Mouse (Mus musculus): ENCODE data around the gene Mrps6. TPM values are rescaled to one million over a fixed set of nuclear protein-coding genes. Genes with fewer than 3 reads are reported as not detected.

Gene Mrps6
- polyA plus RNA-seq, 1 experiment from 2014 or later: 168 TPM

GRCm38 (mm10) chr16:92141021-92141420 lies 83.0 kb downstream of the Mrps6 start:
- DNase-seq: no peak
- WGBS: 88% methylated on average over 12 of the region's 12 CpGs
- no peaks in the 10 kb centered on the region for H3K36me3 ChIP-seq (ENCODE audit: control insufficient read depth, insufficient read depth, low read length)

GRCm38 (mm10) chr16:92142426-92143012 lies 84.4 kb downstream of the Mrps6 start:
- H3K4me1 ChIP-seq (ENCODE audit: control insufficient read depth, insufficient read depth, low read length): peaks cover 20% of the 10 kb centered on the region
- H3K4me2 ChIP-seq (ENCODE audit: low read length): no peak overlapping the region
- H3K27me3 ChIP-seq (ENCODE audit: control insufficient read depth, insufficient read depth, low read length): no peaks in the 10 kb centered on the region
- ATAC-seq (ENCODE audit: low FRiP score, low TSS enrichment) (no peak), DNase-seq (no peak)
- H3K36me3 ChIP-seq (ENCODE audit: control insufficient read depth, insufficient read depth, low read length): no peaks in the 10 kb centered on the region
- H3K27ac ChIP-seq (replicated peaks; ENCODE audit: low read depth, low read length): peak overlapping the region; percentile 60
- H3K9me3 ChIP-seq (ENCODE audit: control insufficient read depth, low read length): no peaks in the 10 kb centered on the region
- 43% methylated on average over 9 of the region's 9 CpGs for WGBS
- H3K4me3 ChIP-seq (replicated peaks; ENCODE audit: low read depth, low read length): no peak overlapping the region
- no peak overlapping the region for H3K9ac ChIP-seq (replicated peaks; ENCODE audit: low read length)

More at GRCm38 (mm10) chr16:92141021-92141420, 83.0 kb downstream of the Mrps6 start:
- no peaks in the 10 kb centered on the region for H3K9me3 ChIP-seq (ENCODE audit: control insufficient read depth, low read length)
- H3K9ac ChIP-seq (replicated peaks; ENCODE audit: low read length): no peak overlapping the region
- H3K4me2 ChIP-seq (ENCODE audit: low read length): no peak overlapping the region
- ATAC-seq (ENCODE audit: low FRiP score, low TSS enrichment): no peak
- H3K27ac ChIP-seq (replicated peaks; ENCODE audit: low read depth, low read length): no peak overlapping the region
- no peaks in the 10 kb centered on the region for H3K27me3 ChIP-seq (ENCODE audit: control insufficient read depth, insufficient read depth, low read length)
- peaks cover 20% of the 10 kb centered on the region for H3K4me1 ChIP-seq (ENCODE audit: control insufficient read depth, insufficient read depth, low read length)
- no peak overlapping the region for H3K4me3 ChIP-seq (replicated peaks; ENCODE audit: low read depth, low read length)

- H3K4me1 ChIP-seq (ENCODE audit: control insufficient read depth, insufficient read depth, low read length): peaks cover 5% of the 10 kb centered on the region; the same call in 1 of the 2 replicates
- no peak overlapping the region for H3K9ac ChIP-seq (replicated peaks; ENCODE audit: low read length)
- no peak overlapping the region for H3K4me2 ChIP-seq (ENCODE audit: low read length)
- no peak overlapping the region for H3K27ac ChIP-seq (replicated peaks; ENCODE audit: low read depth, low read length)
- ATAC-seq (ENCODE audit: low FRiP score, low TSS enrichment) (no peak), DNase-seq (no peak)
- no peak overlapping the region for H3K4me3 ChIP-seq (replicated peaks; ENCODE audit: low read depth, low read length)
- WGBS: 88% methylated on average over 12 of the region's 12 CpGs
- H3K9me3 ChIP-seq (ENCODE audit: control insufficient read depth, low read length): no peaks in the 10 kb centered on the region
- no peaks in the 10 kb centered on the region for H3K27me3 ChIP-seq (ENCODE audit: control insufficient read depth, insufficient read depth, low read length)
- no peaks in the 10 kb centered on the region for H3K36me3 ChIP-seq (ENCODE audit: control insufficient read depth, insufficient read depth, low read length)
These were observed 89.7 kb downstream of the Mrps6 start for GRCm38 (mm10) chr16:92147631-92148366.

- H3K4me1 ChIP-seq (ENCODE audit: control insufficient read depth, insufficient read depth, low read length): 0 out of 2 replicates have a peak, but pooled peaks cover 3% of the 10 kb centered on the region
- WGBS: 91% methylated on average over 2 of the region's 2 CpGs
- H3K9me3 ChIP-seq (ENCODE audit: control insufficient read depth, low read length): no peaks in the 10 kb centered on the region
- H3K4me2 ChIP-seq (ENCODE audit: low read length): no peak overlapping the region
- DNase-seq (no peak), ATAC-seq (ENCODE audit: low FRiP score, low TSS enrichment) (no peak)
- H3K9ac ChIP-seq (replicated peaks; ENCODE audit: low read length): no peak overlapping the region
- H3K27me3 ChIP-seq (ENCODE audit: control insufficient read depth, insufficient read depth, low read length): no peaks in the 10 kb centered on the region
- no peaks in the 10 kb centered on the region for H3K36me3 ChIP-seq (ENCODE audit: control insufficient read depth, insufficient read depth, low read length)
- no peak overlapping the region for H3K27ac ChIP-seq (replicated peaks; ENCODE audit: low read depth, low read length)
- no peak overlapping the region for H3K4me3 ChIP-seq (replicated peaks; ENCODE audit: low read depth, low read length)
These were observed 90.3 kb downstream of the Mrps6 start for GRCm38 (mm10) chr16:92148367-92148728.

- Histone ChIP-seq H3K9me3 (ENCODE audit: control insufficient read depth, low read length) (no peaks in the 10 kb centered on the region), H3K4me2 (ENCODE audit: low read length) (no peak overlapping the region), H3K4me3 (replicated peaks; ENCODE audit: low read depth, low read length) (no peak overlapping the region), H3K27ac (replicated peaks; ENCODE audit: low read depth, low read length) (no peak overlapping the region), H3K27me3 (ENCODE audit: control insufficient read depth, insufficient read depth, low read length) (no peaks in the 10 kb centered on the region), H3K9ac (replicated peaks; ENCODE audit: low read length) (no peak overlapping the region), H3K36me3 (ENCODE audit: control insufficient read depth, insufficient read depth, low read length) (no peaks in the 10 kb centered on the region), H3K4me1 (ENCODE audit: control insufficient read depth, insufficient read depth, low read length) (0 out of 2 replicates have a peak, but pooled peaks cover 3% of the 10 kb centered on the region)
- DNase-seq: no peak
- 56% methylated on average over 4 of the region's 4 CpGs for WGBS
- no peak for ATAC-seq (ENCODE audit: low FRiP score, low TSS enrichment)
These were observed 92.9 kb downstream of the Mrps6 start for GRCm38 (mm10) chr16:92150975-92151374.

GRCm38 (mm10) chr16:92158021-92158455 lies 100.0 kb downstream of the Mrps6 start:
- DNase-seq: peak; percentile 82
- WGBS: 1% methylated on average over 14 of the region's 14 CpGs
- Histone ChIP-seq H3K27me3 (ENCODE audit: control insufficient read depth, insufficient read depth, low read length) (no peaks in the 10 kb centered on the region), H3K9me3 (ENCODE audit: control insufficient read depth, low read length) (no peaks in the 10 kb centered on the region), H3K4me2 (ENCODE audit: low read length) (peak overlapping the region; percentile 94), H3K27ac (replicated peaks; ENCODE audit: low read depth, low read length) (peak overlapping the region; percentile 78), H3K9ac (replicated peaks; ENCODE audit: low read length) (peak overlapping the region; percentile 64), H3K4me3 (replicated peaks; ENCODE audit: low read depth, low read length) (peak overlapping the region; percentile 48), H3K36me3 (ENCODE audit: control insufficient read depth, insufficient read depth, low read length) (no peaks in the 10 kb centered on the region), H3K4me1 (ENCODE audit: control insufficient read depth, insufficient read depth, low read length) (peaks cover 11% of the 10 kb centered on the region; the same call in 1 of the 2 replicates)
- ATAC-seq (ENCODE audit: low FRiP score, low TSS enrichment): peak; percentile 67; the same call in 1 of the 2 replicates

GRCm38 (mm10) chr16:92158461-92159091 lies 100.5 kb downstream of the Mrps6 start:
- peak overlapping the region; percentile 78 for H3K27ac ChIP-seq (replicated peaks; ENCODE audit: low read depth, low read length)
- no peaks in the 10 kb centered on the region for H3K27me3 ChIP-seq (ENCODE audit: control insufficient read depth, insufficient read depth, low read length)
- peak overlapping the region; percentile 64 for H3K9ac ChIP-seq (replicated peaks; ENCODE audit: low read length)
- H3K4me3 ChIP-seq (replicated peaks; ENCODE audit: low read depth, low read length): peak overlapping the region; percentile 48
- H3K9me3 ChIP-seq (ENCODE audit: control insufficient read depth, low read length): no peaks in the 10 kb centered on the region
- DNase-seq (peak; percentile 89), ATAC-seq (ENCODE audit: low FRiP score, low TSS enrichment) (peak; percentile 94)
- peaks cover 11% of the 10 kb centered on the region; the same call in 1 of the 2 replicates for H3K4me1 ChIP-seq (ENCODE audit: control insufficient read depth, insufficient read depth, low read length)
- peak overlapping the region; percentile 94 for H3K4me2 ChIP-seq (ENCODE audit: low read length)
- 2% methylated on average over 30 of the region's 30 CpGs for whole genome bisulfite sequencing
- H3K36me3 ChIP-seq (ENCODE audit: control insufficient read depth, insufficient read depth, low read length): no peaks in the 10 kb centered on the region

GRCm38 (mm10) chr16:92159114-92159513 lies 101.0 kb downstream of the Mrps6 start:
- peak overlapping the region; percentile 94 for H3K4me2 ChIP-seq (ENCODE audit: low read length)
- H3K4me3 ChIP-seq (replicated peaks; ENCODE audit: low read depth, low read length): peak overlapping the region; percentile 48
- peak overlapping the region; percentile 64 for H3K9ac ChIP-seq (replicated peaks; ENCODE audit: low read length)
- H3K27ac ChIP-seq (replicated peaks; ENCODE audit: low read depth, low read length): peak overlapping the region; percentile 78
- no peak for ATAC-seq (ENCODE audit: low FRiP score, low TSS enrichment)
- no peaks in the 10 kb centered on the region for H3K36me3 ChIP-seq (ENCODE audit: control insufficient read depth, insufficient read depth, low read length)
- no peak for DNase-seq
- H3K9me3 ChIP-seq (ENCODE audit: control insufficient read depth, low read length): no peaks in the 10 kb centered on the region
- WGBS: 56% methylated on average over 6 of the region's 6 CpGs
- no peaks in the 10 kb centered on the region for H3K27me3 ChIP-seq (ENCODE audit: control insufficient read depth, insufficient read depth, low read length)
- H3K4me1 ChIP-seq (ENCODE audit: control insufficient read depth, insufficient read depth, low read length): peaks cover 11% of the 10 kb centered on the region; the same call in 1 of the 2 replicates
